14 mouse cellular contexts compared by ENCODE assay signal in genomic region chr9:47770836-47771235, GRCm38 (mm10).
A peak's percentile ranks its signal among the peaks of the same experiment; 100 is the strongest.
DNase-seq lines count a peak whose midpoint lies in the region; ATAC-seq and TF ChIP-seq lines count a peak whose summit lies in the region.
"Had no signal": no experiment of that assay in that cellular context is flagged by ENCODE, and none has a peak within 500 bp of the region (broad histone marks: within the 10 kb centered on the region; RNA-seq: fewer than 3 reads in every experiment).

No protein-coding gene starts in this region.

- no peaks in the 10 kb centered on the region for H3K9me3 ChIP-seq in kidney, postnatal 0 days (replicated peaks; ENCODE audit: low read length)
- no peaks in the 10 kb centered on the region for H3K9me3 ChIP-seq in limb, embryonic 10.5 days (replicated peaks)

- no peaks in the 10 kb centered on the region for H3K27me3 ChIP-seq in kidney, postnatal 0 days (ENCODE audit: insufficient read depth, low read length)
- H3K27me3 ChIP-seq in limb, embryonic 10.5 days (ENCODE audit: low read depth, poor library complexity, severe bottlenecking): no peaks in the 10 kb centered on the region

- peak overlapping the region; percentile 31; the same call in 1 of the 2 replicates for H3K4me2 ChIP-seq in kidney, postnatal 0 days (ENCODE audit: low read length)

- H3K27ac ChIP-seq in kidney, postnatal 0 days: no peak overlapping the region
- H3K27ac ChIP-seq in limb, embryonic 10.5 days: peak overlapping the region; percentile 72

- no peak for ATAC-seq in kidney, postnatal 0 days (replicated peaks; ENCODE audit: low FRiP score, low read depth)

- no peaks in the 10 kb centered on the region for H3K36me3 ChIP-seq in kidney, postnatal 0 days (ENCODE audit: insufficient read depth, low read length)
- no peaks in the 10 kb centered on the region for H3K36me3 ChIP-seq in limb, embryonic 10.5 days

- WGBS in kidney, postnatal 0 days: 14% methylated on average over 11 of the region's 11 CpGs
- 48% methylated on average over 11 of the region's 11 CpGs for WGBS in limb, embryonic 10.5 days

- H3K9ac ChIP-seq in kidney, postnatal 0 days (ENCODE audit: low read depth, low read length): no peak overlapping the region

- no peak for TF ChIP-seq CTCF in kidney, postnatal 0 days (IDR thresholded peaks at IDR 0.05; ENCODE audit: low read depth)

- intact Hi-C loops in heart, postnatal 36 days (cut with DNase I): no loop called here

- DNase-seq in heart, adult 11 months: peak; percentile 39
- no peak for DNase-seq in heart, postnatal 36 days
- peak; percentile 74 for DNase-seq in kidney, postnatal 0 days (ENCODE audit: low spot score)
- no peak for DNase-seq in kidney, postnatal 4 days
- peak; percentile 78 for DNase-seq in Muller cell, postnatal 12 days (ENCODE audit: inconsistent ontology term)
- no peak for DNase-seq in limb, embryonic 10.5 days (ENCODE audit: low spot score)
- DNase-seq in testis, postnatal 10 days (ENCODE audit: low spot score): no peak
- DNase-seq in thymus, postnatal 36 days: no peak
- DNase-seq: adrenal gland, postnatal 36 days; B cell, adult 2 months; cerebellum, adult 2 months; heart, postnatal 14 days; lung, adult 18-20 months; right cerebral cortex, postnatal 4 days had no signal

- H3K4me1 ChIP-seq in kidney, postnatal 0 days (replicated peaks; ENCODE audit: insufficient read depth, low read length): no peaks in the 10 kb centered on the region; the same call in 1 of the 2 replicates
- H3K4me1 ChIP-seq in limb, embryonic 10.5 days: peaks cover 26% of the 10 kb centered on the region

- H3K4me3 ChIP-seq in kidney, postnatal 0 days (replicated peaks; ENCODE audit: low read depth, low read length): no peak overlapping the region
- H3K4me3 ChIP-seq in limb, embryonic 10.5 days: no peak overlapping the region

Comparison
In these comparisons a context has a peak if more than half of its experiments do, and no peak if none do; other contexts are left out.
1. DNase-seq: peak in heart, adult 11 months (single experiment), kidney, postnatal 0 days (single experiment) and Muller cell, postnatal 12 days (single experiment); none in heart, postnatal 36 days (0 of 2), kidney, postnatal 4 days (0 of 2), limb, embryonic 10.5 days (single experiment), testis, postnatal 10 days (single experiment) and thymus, postnatal 36 days (0 of 2).